Mouse (Mus musculus) hindbrain, embryonic 14.5 days (tissue): ENCODE measurements at regions not wholly inside any gene's neighbourhood (a gene's known extent, or its start where the extent isn't known, plus 50 kb on each side); places are given as distances from the start of the nearest gene placed in this dataset.

Experiments used
- ATAC-seq: fragments of 200-750 bp; cut with Nextera tagmentation; 2 replicates; pipeline ENCODE4 v1.8.0; 2017; ENCODE audit warnings: moderate number of reproducible peaks, mild to moderate bottlenecking, moderate TSS enrichment, moderate library complexity; ENCODE audit not compliant: low FRiP score
- DNase-seq: peaks from one replicate; pipeline ENCODE4 v3.0.0-alpha.2; 2015; ENCODE audit warnings: low spot score
- H3K27ac ChIP-seq: fragments of 300-500 bp; sonication (generic); 2 replicates; pipeline ENCODE4 v1.5.1; 2014; ENCODE audit warnings: mild to moderate bottlenecking, moderate library complexity
- H3K27me3 ChIP-seq: fragments of 300-500 bp; sonication (generic); 2 replicates; pipeline ENCODE4 v1.6.1; 2014; ENCODE audit warnings: mild to moderate bottlenecking, low read length, mixed read lengths; ENCODE audit not compliant: control insufficient read depth, insufficient read depth
- H3K36me3 ChIP-seq: fragments of 300-500 bp; sonication (generic); replicated peaks from 2 replicates; pipeline ENCODE4 v1.6.1; 2014; ENCODE audit not compliant: control insufficient read depth, insufficient read depth
- H3K4me1 ChIP-seq: fragments of 300-500 bp; sonication (generic); replicated peaks from 2 replicates; pipeline ENCODE4 v1.6.1; 2014; ENCODE audit warnings: antibody characterized with exemption, low read length, mixed read lengths; ENCODE audit not compliant: control insufficient read depth, insufficient read depth
- H3K4me2 ChIP-seq: fragments of 300-500 bp; sonication (generic); replicated peaks from 2 replicates; pipeline ENCODE4 v1.6.1; 2014; ENCODE audit warnings: mild to moderate bottlenecking, moderate library complexity
- H3K4me3 ChIP-seq: fragments of 300-500 bp; sonication (generic); replicated peaks from 2 replicates; pipeline ENCODE4 v1.5.1; 2014; ENCODE audit warnings: mild to moderate bottlenecking, low read length
- H3K9ac ChIP-seq: fragments of 300-500 bp; sonication (generic); 2 replicates; pipeline ENCODE4 v1.6.1; 2014
- H3K9me3 ChIP-seq: fragments of 300-500 bp; sonication (generic); 2 replicates; pipeline ENCODE4 v1.6.1; 2016; ENCODE audit warnings: low read length; ENCODE audit not compliant: control insufficient read depth
- WGBS: fragments of 180-500 bp; shearing (Covaris S2); extraction: QIAGEN DNeasy Blood & Tissue Kit; methylation state at CpG from one replicate; pipeline ENCODE4 v1.1.7; 2014; 5-methylcytosine and 5-hydroxymethylcytosine counted together

DNA sequence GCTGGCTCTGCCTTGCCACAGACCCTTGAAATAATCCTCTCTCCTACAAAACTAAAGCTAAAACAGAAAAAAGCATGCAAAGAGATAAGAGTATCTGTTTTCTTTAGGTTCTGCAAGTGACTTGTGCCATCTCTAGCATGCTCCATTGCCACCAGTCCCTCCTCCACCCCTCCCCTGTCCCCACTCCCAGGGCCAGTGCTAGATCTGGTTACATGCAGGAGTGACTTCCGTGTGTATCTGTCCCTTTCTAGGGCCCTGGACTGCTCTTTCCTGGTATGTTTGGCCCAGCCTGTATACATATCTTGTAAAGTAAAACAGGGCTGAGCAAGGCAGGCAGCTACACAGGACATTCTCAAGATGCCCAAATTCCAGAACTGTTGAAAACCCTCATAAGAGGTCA is 313.9 kb upstream of the Meis1 start:
- ATAC-seq (no peak), DNase-seq (no peak)
- H3K27me3 ChIP-seq = no peaks in the 10 kb centered on the region
- 73% methylated on average over 1 of the region's 1 CpGs for WGBS
- H3K27ac ChIP-seq = no peak overlapping the region
- no peak overlapping the region for H3K9ac ChIP-seq
- no peaks in the 10 kb centered on the region for H3K36me3 ChIP-seq
- H3K4me1 ChIP-seq = no peaks in the 10 kb centered on the region
- no peak overlapping the region for H3K4me3 ChIP-seq
- H3K4me2 ChIP-seq = no peak overlapping the region
- no peaks in the 10 kb centered on the region for H3K9me3 ChIP-seq

- WGBS = 95% methylated on average over 1 of the region's 1 CpGs
- no peaks in the 10 kb centered on the region for H3K9me3 ChIP-seq
- no peak overlapping the region for H3K27ac ChIP-seq
- H3K9ac ChIP-seq = no peak overlapping the region
- no peaks in the 10 kb centered on the region for H3K36me3 ChIP-seq
- no peak for ATAC-seq
- H3K4me3 ChIP-seq = no peak overlapping the region
- no peaks in the 10 kb centered on the region for H3K4me1 ChIP-seq
- no peak overlapping the region for H3K4me2 ChIP-seq
- no peak for DNase-seq
- no peaks in the 10 kb centered on the region for H3K27me3 ChIP-seq
Measured at GRCm38 (mm10) chr11:19333908-19334487, 315.2 kb upstream of the Meis1 start.

DNA sequence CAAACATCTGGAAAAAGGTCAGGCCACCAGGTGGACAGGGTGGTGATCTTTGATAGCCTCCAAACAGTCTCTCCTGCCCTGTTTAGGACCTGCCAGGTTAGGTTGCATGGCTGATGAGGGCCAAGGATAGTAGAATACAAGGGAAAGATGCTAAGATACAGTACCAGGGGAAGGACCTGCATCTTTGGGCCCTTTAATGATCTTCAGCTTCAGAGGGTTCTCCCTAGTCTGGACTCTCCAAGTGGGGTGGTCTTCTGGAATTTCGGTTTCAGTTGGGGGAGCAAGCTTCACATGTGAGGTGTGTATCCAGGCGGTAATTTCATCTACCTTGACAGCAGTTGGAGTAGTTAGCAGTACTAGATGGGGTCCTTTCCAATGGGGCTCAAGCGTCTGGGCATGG is 316.6 kb upstream of the Meis1 start:
- H3K27me3 ChIP-seq = no peaks in the 10 kb centered on the region
- WGBS = 89% methylated on average over 3 of the region's 3 CpGs
- H3K4me2 ChIP-seq = no peak overlapping the region
- no peaks in the 10 kb centered on the region for H3K4me1 ChIP-seq
- H3K36me3 ChIP-seq = no peaks in the 10 kb centered on the region
- DNase-seq (no peak), ATAC-seq (no peak)
- H3K9me3 ChIP-seq = no peaks in the 10 kb centered on the region
- H3K4me3 ChIP-seq = no peak overlapping the region
- H3K9ac ChIP-seq = no peak overlapping the region
- no peak overlapping the region for H3K27ac ChIP-seq

DNA sequence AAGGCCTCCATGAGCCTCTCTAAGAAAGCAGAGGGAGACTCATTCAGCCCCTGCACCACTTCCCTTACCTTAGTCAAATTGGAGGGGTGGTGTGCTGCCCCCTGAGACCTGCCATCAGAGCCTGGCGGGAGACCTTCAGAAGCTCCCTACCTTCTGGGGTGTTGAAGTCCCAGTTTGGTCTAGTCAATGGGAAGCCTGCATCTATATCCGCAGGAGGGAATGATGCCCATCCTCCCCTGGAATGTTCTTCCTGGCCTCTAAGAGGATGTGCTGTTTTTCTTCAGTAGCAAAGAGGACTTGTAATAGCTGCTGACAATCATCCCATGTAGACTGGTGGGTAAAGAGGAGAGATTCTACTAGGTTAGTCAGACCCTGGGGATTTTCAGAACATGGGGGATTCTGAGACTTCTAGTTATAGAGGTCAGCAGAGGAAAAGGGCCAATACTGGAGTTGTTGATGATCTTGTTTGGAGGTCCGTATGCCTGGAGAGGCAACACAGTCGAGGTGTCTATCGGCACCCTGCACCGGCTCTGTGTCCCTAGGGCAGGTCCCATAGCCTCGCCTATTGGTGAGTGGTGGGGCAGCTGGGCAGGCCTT is 321.0 kb upstream of the Meis1 start:
- no peak for ATAC-seq
- H3K4me2 ChIP-seq = no peak overlapping the region
- no peak overlapping the region for H3K9ac ChIP-seq
- H3K27ac ChIP-seq = no peak overlapping the region
- 96% methylated on average over 7 of the region's 7 CpGs for WGBS
- DNase-seq = no peak
- H3K4me3 ChIP-seq = no peak overlapping the region
- H3K9me3 ChIP-seq = no peaks in the 10 kb centered on the region
- no peaks in the 10 kb centered on the region for H3K4me1 ChIP-seq
- no peaks in the 10 kb centered on the region for H3K27me3 ChIP-seq
- no peaks in the 10 kb centered on the region for H3K36me3 ChIP-seq

GRCm38 (mm10) chr11:19340889-19341288 is 322.1 kb upstream of the Meis1 start:
- H3K9ac ChIP-seq = no peak overlapping the region
- DNase-seq (no peak), ATAC-seq (no peak)
- no peaks in the 10 kb centered on the region for H3K9me3 ChIP-seq
- H3K27me3 ChIP-seq = no peaks in the 10 kb centered on the region
- no peaks in the 10 kb centered on the region for H3K4me1 ChIP-seq
- H3K4me3 ChIP-seq = no peak overlapping the region
- no peaks in the 10 kb centered on the region for H3K36me3 ChIP-seq
- H3K4me2 ChIP-seq = no peak overlapping the region
- no peak overlapping the region for H3K27ac ChIP-seq
- WGBS = 80% methylated on average over 5 of the region's 5 CpGs

DNA sequence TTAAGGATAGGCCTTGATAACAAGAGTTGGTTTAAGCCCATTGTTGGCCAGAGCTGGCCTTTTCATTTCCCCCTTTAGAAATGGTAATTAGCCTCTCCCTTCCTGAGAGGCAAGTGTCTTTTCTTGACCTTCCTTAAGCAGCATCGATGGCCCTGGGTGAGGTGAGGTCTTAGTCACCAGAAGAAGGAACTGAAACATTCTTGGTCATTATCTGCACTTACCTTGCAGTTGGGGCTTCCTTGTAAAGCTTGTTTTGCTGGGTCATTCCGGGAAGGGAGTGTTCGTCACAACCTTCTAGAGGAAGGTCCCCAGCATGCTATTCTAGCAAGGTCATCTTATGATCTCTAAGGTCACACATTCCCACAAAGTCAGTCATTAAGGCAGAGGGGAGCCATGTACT is 322.6 kb upstream of the Meis1 start:
- no peak for DNase-seq
- no peak overlapping the region for H3K4me2 ChIP-seq
- no peak overlapping the region for H3K27ac ChIP-seq
- no peaks in the 10 kb centered on the region for H3K4me1 ChIP-seq
- no peak overlapping the region for H3K9ac ChIP-seq
- 48% methylated on average over 3 of the region's 3 CpGs for WGBS
- no peaks in the 10 kb centered on the region for H3K27me3 ChIP-seq
- no peaks in the 10 kb centered on the region for H3K9me3 ChIP-seq
- no peaks in the 10 kb centered on the region for H3K36me3 ChIP-seq
- ATAC-seq = no peak
- no peak overlapping the region for H3K4me3 ChIP-seq

GRCm38 (mm10) chr11:19342803-19343202 is 324.0 kb upstream of the Meis1 start:
- H3K36me3 ChIP-seq = no peaks in the 10 kb centered on the region
- no peak for ATAC-seq
- no peak overlapping the region for H3K9ac ChIP-seq
- H3K27ac ChIP-seq = no peak overlapping the region
- no peaks in the 10 kb centered on the region for H3K27me3 ChIP-seq
- no peaks in the 10 kb centered on the region for H3K9me3 ChIP-seq
- WGBS = 81% methylated on average over 4 of the region's 4 CpGs
- no peak overlapping the region for H3K4me3 ChIP-seq
- H3K4me2 ChIP-seq = no peak overlapping the region
- DNase-seq = no peak
- H3K4me1 ChIP-seq = no peaks in the 10 kb centered on the region

GRCm38 (mm10) chr11:19346276-19346826 is 327.6 kb upstream of the Meis1 start:
- Histone ChIP-seq H3K4me3 (no peak overlapping the region), H3K9ac (no peak overlapping the region), H3K36me3 (no peaks in the 10 kb centered on the region), H3K9me3 (no peaks in the 10 kb centered on the region), H3K4me1 (peaks cover 4% of the 10 kb centered on the region; the same call in 1 of the 2 replicates), H3K27ac (no peak overlapping the region), H3K4me2 (no peak overlapping the region), H3K27me3 (no peaks in the 10 kb centered on the region)
- WGBS = 78% methylated on average over 3 of the region's 3 CpGs
- ATAC-seq (no peak), DNase-seq (no peak)

DNA sequence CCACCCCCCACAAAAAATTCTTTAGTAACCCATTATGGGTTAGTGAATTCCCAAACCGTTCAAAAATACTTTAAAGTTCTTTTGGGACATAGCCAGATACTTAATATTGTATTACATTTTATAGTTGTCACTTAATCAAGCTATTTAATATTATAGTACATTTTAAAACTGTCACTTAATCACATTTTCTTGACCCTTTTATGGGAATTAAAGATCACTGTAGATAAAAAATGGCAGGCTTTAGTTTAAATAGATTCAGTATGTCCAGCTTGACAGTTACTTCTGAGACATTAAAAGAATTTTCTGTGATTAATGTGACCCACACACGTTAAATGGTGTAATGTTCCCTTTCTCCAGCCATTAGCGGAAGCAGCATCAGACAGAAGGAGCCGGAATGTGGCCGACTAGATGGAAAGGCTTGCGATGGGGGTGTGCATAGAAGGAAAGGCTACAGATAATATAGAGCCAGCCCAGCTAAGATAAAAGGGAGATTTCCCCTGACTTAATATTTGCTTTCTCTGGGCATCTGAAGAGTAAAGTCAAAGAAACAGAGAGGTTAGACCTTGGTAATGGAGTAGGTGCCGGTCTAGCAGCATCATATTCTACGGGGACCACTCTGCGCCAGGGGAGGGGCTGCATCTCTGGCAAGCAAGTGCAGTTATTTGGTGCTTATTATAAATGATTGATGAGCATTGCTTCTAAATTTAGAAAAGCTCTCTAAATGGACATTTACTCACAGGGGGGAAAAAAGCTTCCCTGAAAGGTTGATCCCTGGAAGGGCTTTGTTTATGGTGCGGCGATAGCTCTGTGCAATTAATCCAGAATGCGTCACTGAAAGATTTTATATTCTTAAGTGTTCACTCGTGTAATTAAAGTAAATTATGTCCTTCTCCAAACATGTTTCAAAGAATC is 331.8 kb upstream of the Meis1 start:
- peak; percentile 51 for DNase-seq
- Histone ChIP-seq H3K9me3 (no peaks in the 10 kb centered on the region), H3K27me3 (no peaks in the 10 kb centered on the region), H3K9ac (peak overlapping the region; percentile 42; the same call in 1 of the 2 replicates), H3K4me3 (peak overlapping the region; percentile 18), H3K4me2 (peak overlapping the region; percentile 51), H3K36me3 (no peaks in the 10 kb centered on the region), H3K4me1 (peaks cover 10% of the 10 kb centered on the region), H3K27ac (peak overlapping the region; percentile 65; the same call in 1 of the 2 replicates)
- WGBS = 31% methylated on average over 13 of the region's 13 CpGs
- peak; percentile 68 for ATAC-seq
